Mouse (Mus musculus): ENCODE measurements around the gene Fkbp5. TPM values are rescaled to one million over a fixed set of nuclear protein-coding genes. Genes with fewer than 3 reads are reported as not detected.

Fkbp5 gene
- polyA plus RNA-seq, 1 experiment from 2014 or later: 29.0 TPM

DNA sequence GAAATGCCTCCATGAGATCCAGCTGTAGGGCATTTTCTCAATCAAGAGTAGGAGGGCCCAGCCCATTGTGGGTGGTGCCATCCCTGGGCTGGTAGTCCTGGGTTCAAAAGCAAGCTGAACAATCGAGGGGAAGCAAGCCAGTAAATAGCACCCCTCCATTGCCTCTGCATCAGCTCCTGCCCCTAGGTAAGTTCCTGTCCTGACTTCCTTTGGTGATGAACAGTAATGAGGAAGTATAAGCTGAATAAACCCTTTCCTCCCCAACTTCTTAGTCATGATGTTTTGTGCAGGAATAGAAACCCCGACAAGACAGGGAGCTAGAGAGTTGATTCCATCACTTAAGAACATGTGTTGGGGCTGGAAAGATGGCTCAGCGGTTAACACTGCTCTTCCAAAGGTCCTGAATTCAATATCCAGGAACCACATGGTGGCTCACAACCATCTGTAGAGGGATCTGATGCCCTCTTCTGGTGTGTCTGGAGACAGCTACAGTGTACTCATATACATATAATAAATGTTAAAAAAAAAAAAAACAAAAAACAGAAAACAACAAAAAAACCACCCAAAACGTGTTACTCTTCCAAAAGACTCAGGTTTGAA lies 7.6 kb upstream of the Fkbp5 start:
- H3K4me3 ChIP-seq (ENCODE audit: low read depth, low read length): 0 out of 2 replicates have a peak overlapping the region, but pooled peaks have one; percentile 52
- peak; percentile 19; the same call in 1 of the 2 replicates for TF ChIP-seq CTCF (IDR thresholded peaks at IDR 0.05; ENCODE audit: low read depth)
- no peak for TF ChIP-seq EP300 (IDR thresholded peaks at IDR 0.05; ENCODE audit: low read depth)

DNA sequence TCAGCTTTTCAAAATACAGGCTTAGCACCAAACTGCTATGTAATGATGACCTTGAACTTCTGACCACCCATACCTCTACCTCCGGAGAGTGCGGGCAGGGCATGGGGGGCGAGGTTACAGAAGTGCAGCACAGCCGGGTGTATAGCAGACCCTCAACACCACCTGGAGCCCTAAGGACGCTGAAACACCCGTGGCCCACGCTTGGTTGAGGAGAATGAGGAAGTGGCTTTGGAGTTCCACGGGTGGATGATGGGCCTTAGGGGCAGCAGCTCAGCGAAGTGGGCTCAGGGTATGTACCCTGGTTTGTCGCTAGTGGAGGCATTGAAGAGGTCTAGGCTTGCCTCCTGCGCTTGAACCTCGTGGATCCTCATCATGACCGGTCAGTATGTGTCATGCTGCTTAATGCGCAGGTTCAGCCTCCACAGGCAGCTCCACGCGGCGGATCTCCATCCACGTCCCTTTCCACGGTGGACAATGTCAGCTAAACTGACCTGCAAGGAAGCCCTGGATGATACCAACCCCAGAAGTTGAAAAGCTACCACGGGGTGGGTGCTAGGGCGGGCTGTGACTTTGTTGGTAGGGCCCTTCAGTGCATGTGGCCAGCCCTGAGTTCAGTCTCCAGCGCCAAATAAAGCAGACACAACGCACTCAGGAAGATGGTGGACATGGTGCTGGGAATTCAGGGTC lies 6.8 kb upstream of the Fkbp5 start:
- TF ChIP-seq CTCF (IDR thresholded peaks at IDR 0.05; ENCODE audit: low read depth): no peak
- no peak for TF ChIP-seq EP300 (IDR thresholded peaks at IDR 0.05; ENCODE audit: low read depth)
- peak overlapping the region; percentile 77 for H3K9ac ChIP-seq (replicated peaks)
- H3K9me3 ChIP-seq (ENCODE audit: low read length): no peaks in the 10 kb centered on the region
- H3K27ac ChIP-seq (ENCODE audit: low read depth): peak overlapping the region; percentile 96
- no peaks in the 10 kb centered on the region for H3K27me3 ChIP-seq (ENCODE audit: insufficient read depth, low read length)
- H3K4me1 ChIP-seq (ENCODE audit: insufficient read depth): peaks cover 41% of the 10 kb centered on the region
- DNase-seq (peak; percentile 37), ATAC-seq (no peak)
- H3K4me3 ChIP-seq (ENCODE audit: low read depth, low read length): peak overlapping the region; percentile 52
- WGBS (ENCODE audit: insufficient replicate concordance): 60% methylated on average over 23 of the region's 23 CpGs
- H3K4me2 ChIP-seq (ENCODE audit: low read depth, low read length): peak overlapping the region; percentile 77
- H3K36me3 ChIP-seq (replicated peaks; ENCODE audit: insufficient read depth, low read length): no peaks in the 10 kb centered on the region

More for the DNA sequence above, 7.6 kb upstream of the Fkbp5 start:
- Histone ChIP-seq H3K36me3 (replicated peaks; ENCODE audit: insufficient read depth, low read length) (no peaks in the 10 kb centered on the region), H3K27ac (ENCODE audit: low read depth) (peak overlapping the region; percentile 96), H3K9me3 (ENCODE audit: low read length) (no peaks in the 10 kb centered on the region), H3K9ac (replicated peaks) (peak overlapping the region; percentile 77), H3K4me2 (ENCODE audit: low read depth, low read length) (peak overlapping the region; percentile 77), H3K27me3 (ENCODE audit: insufficient read depth, low read length) (no peaks in the 10 kb centered on the region), H3K4me1 (ENCODE audit: insufficient read depth) (peaks cover 38% of the 10 kb centered on the region)
- DNase-seq (no peak), ATAC-seq (no peak)
- 41% methylated on average over 4 of the region's 4 CpGs for WGBS (ENCODE audit: insufficient replicate concordance)

DNA sequence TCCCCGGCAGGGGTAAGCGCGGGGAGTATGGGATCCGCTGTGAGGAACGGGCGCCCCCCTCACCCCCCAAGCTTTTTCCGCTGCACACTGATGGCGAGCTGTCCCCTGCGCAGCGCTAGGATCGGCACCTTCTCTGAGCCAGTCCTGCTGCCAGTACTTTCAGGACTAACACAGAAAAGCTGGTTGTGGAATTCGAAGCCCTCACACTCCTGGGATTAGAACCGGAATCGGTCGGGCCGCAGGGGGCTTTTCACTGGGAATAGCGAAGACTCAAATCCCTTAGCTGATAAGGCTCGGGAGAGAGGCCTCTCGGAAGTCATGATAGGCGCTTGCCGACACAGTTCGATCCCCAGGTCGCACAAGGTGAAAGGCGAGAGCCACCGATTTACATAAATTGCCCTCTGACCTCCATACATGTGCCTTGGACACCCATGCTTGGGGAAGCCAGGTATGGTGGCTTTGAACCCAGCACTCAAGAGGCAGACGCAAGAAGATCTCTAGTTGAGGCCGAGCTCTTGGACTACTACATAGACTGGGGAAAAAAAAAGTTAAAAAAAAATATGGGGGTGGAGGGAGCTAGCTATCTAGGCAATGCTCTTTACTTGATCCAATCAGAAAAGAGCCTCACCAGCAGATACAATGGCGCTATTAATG lies 6.2 kb upstream of the Fkbp5 start:
- Histone ChIP-seq H3K27me3 (ENCODE audit: insufficient read depth, low read length) (no peaks in the 10 kb centered on the region), H3K36me3 (replicated peaks; ENCODE audit: insufficient read depth, low read length) (no peaks in the 10 kb centered on the region), H3K4me3 (ENCODE audit: low read depth, low read length) (peak overlapping the region; percentile 52), H3K4me1 (ENCODE audit: insufficient read depth) (peaks cover 47% of the 10 kb centered on the region), H3K4me2 (ENCODE audit: low read depth, low read length) (peak overlapping the region; percentile 77), H3K9me3 (ENCODE audit: low read length) (no peaks in the 10 kb centered on the region), H3K27ac (ENCODE audit: low read depth) (peak overlapping the region; percentile 96), H3K9ac (replicated peaks) (peak overlapping the region; percentile 77)
- ATAC-seq (peak; percentile 24), DNase-seq (peak; percentile 55)
- TF ChIP-seq EP300 (IDR thresholded peaks at IDR 0.05; ENCODE audit: low read depth) (0 out of 2 replicates have a peak, but pooled peaks have one; percentile 4), CTCF (IDR thresholded peaks at IDR 0.05; ENCODE audit: low read depth) (no peak)
- 4% methylated on average over 28 of the region's 28 CpGs for WGBS (ENCODE audit: insufficient replicate concordance)

DNA sequence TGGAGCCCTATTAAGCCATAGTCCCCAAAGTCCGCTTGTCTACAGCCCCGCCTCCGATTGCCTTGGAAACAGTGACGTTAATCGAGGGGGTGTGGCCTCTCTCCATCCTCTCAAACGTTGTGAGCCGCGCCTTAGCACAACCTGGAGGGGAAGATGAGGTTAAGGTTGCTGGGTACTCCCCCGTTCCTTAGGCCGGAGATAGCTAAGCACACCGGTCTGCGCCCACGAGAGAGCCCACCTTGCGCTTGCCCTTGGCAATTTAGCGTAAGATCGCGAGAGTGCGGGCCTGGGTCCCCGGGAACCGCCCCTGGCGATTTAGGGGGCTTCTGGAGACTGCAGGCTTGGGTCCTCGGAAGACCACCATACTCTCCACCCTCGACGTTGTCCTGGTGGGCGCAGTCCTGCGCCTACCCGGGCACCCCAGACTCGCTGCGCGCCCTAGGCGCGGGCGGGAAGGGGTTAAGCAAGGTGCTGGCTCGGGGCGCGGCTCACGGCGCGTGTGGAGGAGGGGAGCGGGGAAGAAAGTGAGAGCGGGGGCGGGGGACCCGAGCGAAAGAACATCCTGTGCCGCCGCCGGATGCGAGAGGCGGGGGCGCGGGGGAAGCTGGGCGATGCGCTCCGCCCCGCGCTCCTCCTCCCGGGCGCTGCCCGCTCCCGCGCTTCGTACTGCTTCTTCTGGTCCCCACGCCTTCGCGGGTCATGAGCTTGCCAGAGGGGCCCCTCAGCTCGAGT lies 5.5 kb upstream of the Fkbp5 start:
- Histone ChIP-seq H3K4me2 (ENCODE audit: low read depth, low read length) (peak overlapping the region; percentile 77), H3K27ac (ENCODE audit: low read depth) (peak overlapping the region; percentile 96), H3K9me3 (ENCODE audit: low read length) (no peaks in the 10 kb centered on the region), H3K9ac (replicated peaks) (peak overlapping the region; percentile 77), H3K36me3 (replicated peaks; ENCODE audit: insufficient read depth, low read length) (no peaks in the 10 kb centered on the region), H3K27me3 (ENCODE audit: insufficient read depth, low read length) (no peaks in the 10 kb centered on the region), H3K4me3 (ENCODE audit: low read depth, low read length) (peak overlapping the region; percentile 52), H3K4me1 (ENCODE audit: insufficient read depth) (peaks cover 51% of the 10 kb centered on the region)
- DNase-seq (peak; percentile 93), ATAC-seq (peak; percentile 82)
- TF ChIP-seq CTCF (IDR thresholded peaks at IDR 0.05; ENCODE audit: low read depth) (no peak), EP300 (IDR thresholded peaks at IDR 0.05; ENCODE audit: low read depth) (peak; percentile 78; the same call in 1 of the 2 replicates)
- WGBS (ENCODE audit: insufficient replicate concordance): 1% methylated on average over 56 of the region's 66 CpGs

DNA sequence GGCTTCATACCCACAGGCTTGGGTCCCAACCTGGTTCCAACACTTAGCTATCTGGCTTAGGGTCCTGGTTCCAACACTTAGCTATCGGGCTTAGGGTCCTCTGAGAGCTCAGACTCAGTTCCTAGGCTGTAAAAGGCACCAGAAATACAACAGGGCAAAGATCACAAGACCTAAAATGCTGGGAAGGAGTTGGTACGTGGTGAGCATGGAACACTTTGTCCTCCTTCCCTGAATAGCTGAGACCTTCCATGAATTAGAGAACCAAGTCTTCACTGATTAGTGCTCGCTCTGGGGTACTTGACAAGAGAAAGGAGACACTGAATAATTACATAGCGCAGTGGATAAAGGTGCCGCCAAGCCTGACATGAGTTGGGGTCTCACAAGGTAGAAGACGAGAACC lies 4.6 kb upstream of the Fkbp5 start:
- ATAC-seq (no peak), DNase-seq (no peak)
- Histone ChIP-seq H3K9me3 (ENCODE audit: low read length) (no peaks in the 10 kb centered on the region), H3K27me3 (ENCODE audit: insufficient read depth, low read length) (no peaks in the 10 kb centered on the region), H3K27ac (ENCODE audit: low read depth) (peak overlapping the region; percentile 96), H3K9ac (replicated peaks) (peak overlapping the region; percentile 77; the same call in 1 of the 2 replicates), H3K4me2 (ENCODE audit: low read depth, low read length) (peak overlapping the region; percentile 77), H3K36me3 (replicated peaks; ENCODE audit: insufficient read depth, low read length) (no peaks in the 10 kb centered on the region), H3K4me1 (ENCODE audit: insufficient read depth) (peaks cover 51% of the 10 kb centered on the region), H3K4me3 (ENCODE audit: low read depth, low read length) (peak overlapping the region; percentile 52)
- TF ChIP-seq CTCF (IDR thresholded peaks at IDR 0.05; ENCODE audit: low read depth) (no peak), EP300 (IDR thresholded peaks at IDR 0.05; ENCODE audit: low read depth) (0 out of 2 replicates have a peak, but pooled peaks have one; percentile 14)
- WGBS (ENCODE audit: insufficient replicate concordance): 44% methylated on average over 6 of the region's 6 CpGs
